ENCODE assay signal across 8 mouse cellular contexts in the genomic region with DNA sequence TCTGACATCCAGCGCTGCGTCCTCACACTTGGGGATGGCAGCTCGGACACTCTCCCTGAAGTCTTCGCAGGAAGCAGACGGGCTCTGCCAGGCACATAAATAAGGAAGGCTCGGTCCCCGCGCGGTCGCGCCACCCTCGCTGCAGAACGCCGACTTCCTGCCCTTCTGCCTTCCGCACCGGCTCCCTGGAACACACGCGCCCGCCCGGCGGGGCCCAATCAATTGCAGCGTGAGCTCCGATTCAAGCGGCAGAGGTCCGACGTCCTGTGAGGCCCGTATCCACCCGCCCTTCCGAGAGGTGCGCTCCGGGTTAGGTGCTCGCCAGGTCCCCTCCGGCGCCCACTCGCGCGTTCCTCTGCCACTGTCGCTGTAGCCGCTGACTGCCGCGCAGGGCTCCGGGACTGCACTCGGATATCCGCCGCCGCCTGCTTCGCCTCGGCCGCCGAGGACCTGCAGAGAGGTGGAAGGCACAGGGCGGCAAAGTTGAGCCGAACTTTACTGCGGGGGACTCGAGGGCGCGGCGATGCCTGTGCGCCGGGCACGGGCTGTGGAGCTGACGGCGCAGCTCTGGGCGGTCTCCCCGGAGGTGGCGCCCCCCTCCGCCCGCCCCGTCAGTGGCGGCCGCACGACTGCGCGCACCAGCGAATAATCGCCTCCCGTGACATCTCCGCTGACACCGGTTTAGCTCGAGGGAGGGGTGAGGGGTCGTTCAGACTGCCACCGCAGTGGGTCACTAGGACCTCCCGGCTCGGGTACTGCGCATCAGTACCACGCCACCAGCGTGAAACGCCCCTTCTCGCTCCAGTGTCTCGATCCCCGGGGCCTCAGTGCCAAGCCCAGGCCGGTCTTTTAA. TPM values are rescaled to one million over a fixed set of nuclear protein-coding genes. Genes with fewer than 3 reads are reported as not detected.
DNase-seq lines count a peak whose midpoint lies in the region; ATAC-seq and TF ChIP-seq lines count a peak whose summit lies in the region.

No protein-coding gene starts in this region.

- H3K4me3 ChIP-seq in forebrain, embryonic 15.5 days, result peak overlapping the region; percentile 79
- H3K4me3 ChIP-seq in hindbrain, postnatal 0 days (ENCODE audit: low read length), result peak overlapping the region; percentile 66
- peak overlapping the region; percentile 65 for H3K4me3 ChIP-seq in lung, adult 2 months (replicated peaks; ENCODE audit: extremely low read depth, low read depth, low read length)
- H3K4me3 ChIP-seq in neural tube, embryonic 14.5 days (ENCODE audit: low read depth, low read length), result peak overlapping the region; percentile 64

- no peak overlapping the region for H3K27ac ChIP-seq in forebrain, embryonic 15.5 days (replicated peaks)
- no peak overlapping the region for H3K27ac ChIP-seq in hindbrain, postnatal 0 days
- H3K27ac ChIP-seq in neural tube, embryonic 14.5 days (ENCODE audit: low read depth, low read length), result no peak overlapping the region

- 0 out of 2 replicates have a peak, but pooled peaks have one; percentile 4 for TF ChIP-seq POLR2A in lung, adult 2 months (IDR thresholded peaks at IDR 0.05; ENCODE audit: borderline replicate concordance, extremely low read depth, low read depth, low read length)

- under 1% methylated on average over 90 of the region's 91 CpGs for WGBS in forebrain, embryonic 15.5 days
- WGBS in hindbrain, postnatal 0 days, result under 1% methylated on average over 90 of the region's 91 CpGs
- WGBS in lung, adult 2 months, result under 1% methylated on average over 91 of the region's 91 CpGs
- under 1% methylated on average over 83 of the region's 91 CpGs for WGBS in neural tube, embryonic 14.5 days

- peak overlapping the region; percentile 95 for H3K4me2 ChIP-seq in forebrain, embryonic 15.5 days (replicated peaks)
- peak overlapping the region; percentile 100 for H3K4me2 ChIP-seq in hindbrain, postnatal 0 days (ENCODE audit: low read depth, low read length)
- H3K4me2 ChIP-seq in neural tube, embryonic 14.5 days (ENCODE audit: low read depth, low read length), result peak overlapping the region; percentile 100

- peak overlapping the region; percentile 26 for H3K9ac ChIP-seq in forebrain, embryonic 15.5 days (replicated peaks)
- H3K9ac ChIP-seq in hindbrain, postnatal 0 days (replicated peaks; ENCODE audit: low read length), result peak overlapping the region; percentile 49
- peak overlapping the region; percentile 57; the same call in 1 of the 2 replicates for H3K9ac ChIP-seq in neural tube, embryonic 14.5 days (replicated peaks; ENCODE audit: low read depth, low read length)

- TF ChIP-seq CTCF in hindbrain, postnatal 0 days (IDR thresholded peaks at IDR 0.05; ENCODE audit: low read depth), result no peak
- no peak for TF ChIP-seq CTCF in lung, adult 2 months (IDR thresholded peaks at IDR 0.05; ENCODE audit: insufficient read depth, low read length)

- no peak for ATAC-seq in forebrain, embryonic 15.5 days (replicated peaks)
- ATAC-seq in hindbrain, postnatal 0 days, result 0 out of 2 replicates have a peak, but pooled peaks have one; percentile 22
- ATAC-seq in neural tube, embryonic 14.5 days (ENCODE audit: low read depth), result no peak; the same call in 1 of the 2 replicates

- H3K36me3 ChIP-seq in forebrain, embryonic 15.5 days, result no peaks in the 10 kb centered on the region
- no peaks in the 10 kb centered on the region for H3K36me3 ChIP-seq in hindbrain, postnatal 0 days (ENCODE audit: insufficient read depth, low read length)
- H3K36me3 ChIP-seq in neural tube, embryonic 14.5 days (ENCODE audit: control insufficient read depth, insufficient read depth, low read length), result no peaks in the 10 kb centered on the region

- no peaks in the 10 kb centered on the region for H3K9me3 ChIP-seq in forebrain, embryonic 15.5 days
- H3K9me3 ChIP-seq in hindbrain, postnatal 0 days (ENCODE audit: low read length), result no peaks in the 10 kb centered on the region
- H3K9me3 ChIP-seq in neural tube, embryonic 14.5 days (ENCODE audit: control insufficient read depth, low read length), result no peaks in the 10 kb centered on the region

- peaks cover 20% of the 10 kb centered on the region for H3K4me1 ChIP-seq in forebrain, embryonic 15.5 days
- peaks cover 13% of the 10 kb centered on the region; the same call in 1 of the 2 replicates for H3K4me1 ChIP-seq in hindbrain, postnatal 0 days (ENCODE audit: insufficient read depth, low read length)
- peaks cover 12% of the 10 kb centered on the region for H3K4me1 ChIP-seq in lung, adult 2 months (ENCODE audit: control insufficient read depth, insufficient read depth, low read length)
- H3K4me1 ChIP-seq in neural tube, embryonic 14.5 days (ENCODE audit: control insufficient read depth, insufficient read depth, low read length), result peaks cover 13% of the 10 kb centered on the region

- H3K27me3 ChIP-seq in forebrain, embryonic 15.5 days, result peaks cover 60% of the 10 kb centered on the region
- peaks cover 17% of the 10 kb centered on the region; the same call in 1 of the 2 replicates for H3K27me3 ChIP-seq in hindbrain, postnatal 0 days (ENCODE audit: insufficient read depth, low read length)
- H3K27me3 ChIP-seq in neural tube, embryonic 14.5 days (ENCODE audit: control insufficient read depth, insufficient read depth, low read length), result peaks cover 31% of the 10 kb centered on the region

- DNase-seq in kidney, adult 18-20 months, result peak; percentile 42
- no peak for DNase-seq in kidney, adult 8-10 months
- peak; percentile 62 for DNase-seq in adrenal gland, postnatal 25 days
- DNase-seq in hindbrain, postnatal 0 days (ENCODE audit: low spot score), result no peak
- peak; percentile 44 for DNase-seq in lung, adult 2 months
- DNase-seq in thymus, postnatal 14 days, result peak; percentile 89

RNA-seq across cellular contexts. Expression of gene Fam78a, which starts 1.3 kb away (rescaled TPM):
- 8.9 and 12.1 TPM in 2 replicates for total RNA-seq in adrenal gland, postnatal 25 days (2021)
- 0.46 and 0.54 TPM in 2 replicates for polyA plus RNA-seq in forebrain, embryonic 15.5 days (2015; fragmentation: Nextera tagmentation; extraction: Ambion mirVana)
- total RNA-seq in hindbrain, postnatal 0 days (2014; rRNA removed), result 0.83 and 1.3 TPM in 2 replicates
- 0.21 and 0.39 TPM in 2 replicates for polyA plus RNA-seq in hindbrain, postnatal 0 days (2015; fragmentation: Nextera tagmentation; extraction: Ambion mirVana)
- polyA plus RNA-seq in lung, adult 2 months (2012; rRNA removed), result 6.0 and 7.5 TPM in 2 replicates
- 0.28 and 0.50 TPM in 2 replicates for polyA plus RNA-seq in neural tube, embryonic 14.5 days (2014; fragmentation: Nextera tagmentation; extraction: Ambion mirVana)

RNA-seq across cellular contexts. Expression of gene Plpp7, which starts 11.9 kb away (rescaled TPM):
- 6.9 TPM in 2 replicates for total RNA-seq in adrenal gland, postnatal 25 days (2021)
- 16.4 and 17.0 TPM in 2 replicates for polyA plus RNA-seq in forebrain, embryonic 15.5 days (2015; fragmentation: Nextera tagmentation; extraction: Ambion mirVana)
- 39.2 and 50.5 TPM in 2 replicates for total RNA-seq in hindbrain, postnatal 0 days (2014; rRNA removed)
- 28.2 and 28.3 TPM in 2 replicates for polyA plus RNA-seq in hindbrain, postnatal 0 days (2015; fragmentation: Nextera tagmentation; extraction: Ambion mirVana)
- polyA plus RNA-seq in lung, adult 2 months (2012; rRNA removed), result 8.0 and 9.5 TPM in 2 replicates
- 23.8 and 25.2 TPM in 2 replicates for polyA plus RNA-seq in neural tube, embryonic 14.5 days (2014; fragmentation: Nextera tagmentation; extraction: Ambion mirVana)

Comparison
In these comparisons a context has a peak if more than half of its experiments do, and no peak if none do; other contexts are left out.
1. DNase-seq: peak in kidney, adult 18-20 months (single experiment), adrenal gland, postnatal 25 days (single experiment), lung, adult 2 months (single experiment) and thymus, postnatal 14 days (single experiment); none in kidney, adult 8-10 months (0 of 2) and hindbrain, postnatal 0 days (single experiment).
2. Peak in every context shown above with its lines, with median percentiles within 50 percentile points of each other: H3K4me2 ChIP-seq, H3K4me3 ChIP-seq and H3K9ac ChIP-seq.